Mouse (Mus musculus): Measurements from ENCODE around the gene Gad2. TPM values are rescaled to one million over a fixed set of nuclear protein-coding genes. Genes with fewer than 3 reads are reported as not detected.
A peak's percentile ranks its signal among the peaks of the same experiment; 100 is the strongest.
"Not testable (repeated sequence)": the region's sequence is repeated elsewhere in the genome, so short reads cannot be mapped to it uniquely, and the experiment has no call there.

Gene Gad2
- 0.03 and 0.06 TPM in 2 replicates for polyA plus RNA-seq (2015; fragmentation: Nextera tagmentation; extraction: Ambion mirVana)

DNA sequence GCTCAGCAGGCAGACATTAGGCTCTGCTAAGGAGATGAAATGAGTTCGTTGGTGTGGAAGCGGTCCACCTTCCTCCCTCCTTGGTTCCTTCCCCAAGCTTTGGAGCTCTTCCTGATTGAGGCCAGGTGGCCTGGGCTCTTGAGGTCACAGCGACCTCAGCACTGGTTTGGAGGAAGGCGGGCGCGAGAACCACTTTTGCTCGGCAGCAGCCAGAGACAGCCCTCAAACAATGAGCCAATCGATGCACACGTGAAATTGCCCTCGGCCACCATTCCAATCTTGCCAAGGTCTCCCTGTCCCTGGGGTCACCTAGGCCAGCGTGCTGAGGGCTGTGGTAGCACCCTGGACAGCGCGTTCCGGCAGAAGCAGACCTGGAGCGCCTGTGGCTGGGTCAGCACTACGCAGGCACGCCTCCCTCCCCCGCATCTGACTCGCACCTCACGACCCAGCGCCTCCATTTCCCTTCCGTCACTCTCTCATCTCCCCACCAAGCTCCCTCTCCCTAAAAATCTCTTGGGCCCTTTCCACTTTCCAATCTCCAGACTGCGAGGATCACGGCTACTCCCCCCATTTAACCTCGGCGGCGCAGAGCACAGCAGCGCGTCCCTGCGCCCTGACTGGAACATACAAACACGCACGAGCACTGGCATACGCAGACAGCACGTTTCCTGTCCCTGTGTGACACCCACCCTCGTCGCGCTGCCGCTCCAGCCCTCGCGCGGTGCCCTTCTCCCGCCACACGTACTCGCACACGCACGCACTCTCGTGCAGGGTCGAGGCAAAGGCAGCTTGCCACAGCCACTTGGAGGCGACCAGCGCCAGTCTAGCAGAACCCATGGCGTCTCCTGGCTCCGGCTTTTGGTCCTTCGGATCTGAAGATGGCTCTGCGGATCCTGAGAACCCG is at the start of gene Gad2:
Gene Gad2 (plus strand): TSS at position 378 of the 904 bp plus-strand sequence.
- H3K4me1 ChIP-seq (replicated peaks) = peaks cover 4% of the 10 kb centered on the region
- under 1% methylated on average over 55 of the region's 55 CpGs for WGBS (ENCODE audit: insufficient replicate concordance)
- peak within 1 kb of the TSS; percentile 43 for H3K4me2 ChIP-seq
- H3K9ac ChIP-seq = no peak within 1 kb of the TSS
- H3K27ac ChIP-seq = no peak within 1 kb of the TSS
- peaks cover 96% of the 10 kb centered on the region for H3K27me3 ChIP-seq
- H3K9me3 ChIP-seq (replicated peaks) = no peaks in the 10 kb centered on the region
- peak within 1 kb of the TSS; percentile 25 for H3K4me3 ChIP-seq (replicated peaks)
- ATAC-seq (ENCODE audit: low read depth) (peak; percentile 41; the same call in 1 of the 2 replicates), DNase-seq (no peak)
- H3K36me3 ChIP-seq = no peaks in the 10 kb centered on the region

DNA sequence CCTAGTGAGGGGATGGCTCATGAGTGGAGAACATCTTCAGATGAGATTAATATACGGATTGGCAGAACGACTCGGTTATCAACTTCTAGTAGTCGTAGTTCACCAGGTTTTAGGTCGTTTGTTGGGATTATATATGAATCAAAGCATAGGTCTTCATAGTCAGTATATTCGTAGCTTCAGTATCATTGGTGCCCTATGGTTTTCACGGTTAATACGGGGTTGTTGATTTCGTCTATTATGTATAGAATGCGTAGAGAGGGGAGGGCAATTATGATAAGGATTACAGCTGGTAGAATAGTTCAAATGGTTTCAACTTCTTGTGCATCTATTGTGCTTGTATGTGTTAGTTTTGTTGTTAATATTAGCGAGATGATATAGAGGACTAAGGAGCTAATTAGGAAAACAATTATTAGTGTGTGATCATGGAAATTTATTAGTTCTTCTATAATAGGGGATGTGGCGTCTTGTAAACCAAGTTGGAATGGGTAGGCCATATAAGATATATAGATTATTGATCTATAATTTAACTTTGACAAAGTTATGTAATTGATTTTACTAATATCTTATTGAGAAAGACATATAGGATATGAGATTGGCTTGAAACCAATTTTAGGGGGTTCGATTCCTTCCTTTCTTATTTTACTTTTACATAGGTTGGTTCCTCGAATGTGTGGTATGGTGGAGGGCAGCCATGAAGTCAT is 34.4 kb upstream of the Gad2 start:
- not testable (repeated sequence) for H3K9ac ChIP-seq; H3K27me3 ChIP-seq; H3K36me3 ChIP-seq; H3K27ac ChIP-seq; H3K4me3 ChIP-seq (replicated peaks); H3K4me2 ChIP-seq; H3K9me3 ChIP-seq (replicated peaks); DNase-seq; H3K4me1 ChIP-seq (replicated peaks)
- peak; percentile 74 for ATAC-seq (ENCODE audit: low read depth)
- WGBS (ENCODE audit: insufficient replicate concordance) = 71% methylated on average over 14 of the region's 14 CpGs

DNA sequence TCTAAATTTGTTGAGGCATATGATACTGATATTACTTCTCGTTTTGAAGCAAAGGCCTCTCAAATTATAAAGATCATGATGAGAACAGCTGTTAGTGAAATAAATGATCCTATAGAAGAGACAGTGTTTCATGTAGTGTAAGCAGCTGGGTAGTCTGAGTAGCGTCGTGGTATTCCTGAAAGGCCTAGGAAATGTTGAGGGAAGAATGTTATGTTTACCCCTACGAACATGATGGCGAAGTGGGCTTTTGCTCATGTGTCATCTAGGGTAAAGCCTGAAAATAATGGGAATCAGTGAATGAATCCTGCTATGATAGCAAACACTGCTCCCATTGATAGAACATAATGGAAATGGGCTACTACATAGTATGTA is 33.8 kb upstream of the Gad2 start:
- not testable (repeated sequence) for H3K27ac ChIP-seq; H3K9me3 ChIP-seq (replicated peaks); H3K27me3 ChIP-seq; H3K4me2 ChIP-seq; H3K4me1 ChIP-seq (replicated peaks); DNase-seq; H3K36me3 ChIP-seq; H3K9ac ChIP-seq; H3K4me3 ChIP-seq (replicated peaks)
- peak; percentile 40 for ATAC-seq (ENCODE audit: low read depth)
- WGBS (ENCODE audit: insufficient replicate concordance) = 69% methylated on average over 5 of the region's 5 CpGs

DNA sequence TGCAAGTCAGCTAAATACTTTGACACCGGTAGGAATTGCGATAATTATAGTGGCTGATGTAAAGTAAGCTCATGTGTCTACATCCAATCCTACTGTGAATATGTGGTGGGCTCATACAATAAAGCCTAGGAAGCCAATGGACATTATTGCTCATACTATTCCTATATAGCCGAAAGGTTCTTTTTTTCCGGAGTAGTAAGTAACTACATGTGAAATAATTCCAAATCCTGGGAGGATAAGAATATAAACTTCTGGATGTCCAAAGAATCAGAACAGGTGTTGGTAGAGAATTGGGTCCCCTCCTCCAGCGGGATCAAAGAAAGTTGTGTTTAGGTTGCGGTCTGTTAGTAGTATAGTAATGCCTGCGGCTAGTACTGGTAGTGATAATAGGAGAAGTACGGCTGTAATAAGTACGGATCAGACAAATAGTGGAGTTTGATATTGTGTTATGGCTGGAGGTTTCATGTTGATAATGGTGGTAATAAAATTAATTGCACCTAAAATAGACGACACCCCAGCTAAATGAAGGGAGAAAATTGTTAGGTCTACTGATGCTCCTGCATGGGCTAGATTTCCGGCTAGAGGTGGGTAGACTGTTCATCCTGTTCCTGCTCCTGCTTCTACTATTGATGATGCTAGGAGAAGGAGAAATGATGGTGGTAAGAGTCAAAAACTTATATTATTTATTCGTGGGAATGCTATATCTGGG is 33.2 kb upstream of the Gad2 start:
- ATAC-seq (ENCODE audit: low read depth) = peak; percentile 82
- 63% methylated on average over 12 of the region's 12 CpGs for WGBS (ENCODE audit: insufficient replicate concordance)
- not testable (repeated sequence) for H3K9ac ChIP-seq; H3K36me3 ChIP-seq; H3K4me1 ChIP-seq (replicated peaks); DNase-seq; H3K4me3 ChIP-seq (replicated peaks); H3K27me3 ChIP-seq; H3K27ac ChIP-seq; H3K4me2 ChIP-seq; H3K9me3 ChIP-seq (replicated peaks)

DNA sequence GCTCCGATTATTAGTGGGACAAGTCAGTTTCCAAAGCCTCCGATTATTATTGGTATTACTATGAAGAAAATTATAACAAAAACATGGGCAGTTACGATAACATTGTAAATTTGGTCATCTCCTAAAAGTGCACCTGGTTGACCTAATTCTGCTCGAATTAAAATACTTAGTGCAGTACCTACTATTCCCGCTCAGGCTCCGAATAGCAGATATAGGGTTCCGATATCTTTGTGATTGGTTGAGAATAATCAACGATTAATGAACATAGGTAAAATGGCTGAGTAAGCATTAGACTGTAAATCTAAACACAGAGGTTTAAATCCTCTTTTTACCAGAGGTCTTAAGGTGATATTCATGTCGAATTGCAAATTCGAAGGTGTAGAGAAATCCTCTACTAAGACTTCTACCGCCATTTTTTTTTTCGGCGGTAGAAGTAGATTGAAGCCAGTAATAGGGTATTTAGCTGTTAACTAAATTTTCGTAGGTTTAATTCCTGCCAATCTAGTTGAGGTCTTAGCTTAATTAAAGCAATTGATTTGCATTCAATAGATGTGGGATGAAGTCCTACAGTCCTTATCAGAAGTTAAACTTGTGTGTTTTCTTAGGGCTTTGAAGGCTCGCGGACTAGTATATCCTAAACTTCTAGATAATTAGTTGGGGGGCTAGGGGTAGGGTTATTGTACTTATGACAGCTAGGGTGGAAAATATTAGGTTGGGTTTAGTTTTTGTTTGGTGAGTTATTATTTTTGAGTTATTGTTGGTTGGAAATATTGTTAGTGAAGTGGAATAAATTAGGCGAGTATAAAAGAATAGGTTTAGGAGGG is 32.4 kb upstream of the Gad2 start:
- H3K4me1 ChIP-seq (replicated peaks); H3K36me3 ChIP-seq; DNase-seq; H3K27ac ChIP-seq; H3K9me3 ChIP-seq (replicated peaks); H3K4me3 ChIP-seq (replicated peaks); H3K4me2 ChIP-seq; H3K27me3 ChIP-seq; H3K9ac ChIP-seq: not testable (repeated sequence)
- 74% methylated on average over 16 of the region's 17 CpGs for WGBS (ENCODE audit: insufficient replicate concordance)
- ATAC-seq (ENCODE audit: low read depth) = peak; percentile 79

DNA sequence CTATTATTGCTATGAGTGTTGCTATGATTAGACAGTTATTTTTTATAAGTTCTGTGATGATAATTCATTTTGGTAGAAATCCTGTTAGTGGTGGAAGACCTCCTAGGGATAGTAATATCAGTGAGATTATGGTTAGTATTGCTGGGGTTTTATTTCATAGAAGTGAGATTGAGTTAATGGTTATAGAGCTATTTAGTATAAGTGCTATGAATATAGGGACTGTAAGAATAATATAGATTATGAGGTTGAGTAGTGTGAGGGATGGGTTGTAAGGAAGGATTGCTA is 31.9 kb upstream of the Gad2 start:
- Histone ChIP-seq H3K4me1 (replicated peaks) (no peaks in the 10 kb centered on the region), H3K9me3 (replicated peaks) (no peaks in the 10 kb centered on the region), H3K4me2 (no peak overlapping the region), H3K27me3 (no peaks in the 10 kb centered on the region), H3K4me3 (replicated peaks) (no peak overlapping the region), H3K9ac (no peak overlapping the region), H3K27ac (no peak overlapping the region), H3K36me3 (no peaks in the 10 kb centered on the region)
- ATAC-seq (ENCODE audit: low read depth) (no peak), DNase-seq (no peak)

DNA sequence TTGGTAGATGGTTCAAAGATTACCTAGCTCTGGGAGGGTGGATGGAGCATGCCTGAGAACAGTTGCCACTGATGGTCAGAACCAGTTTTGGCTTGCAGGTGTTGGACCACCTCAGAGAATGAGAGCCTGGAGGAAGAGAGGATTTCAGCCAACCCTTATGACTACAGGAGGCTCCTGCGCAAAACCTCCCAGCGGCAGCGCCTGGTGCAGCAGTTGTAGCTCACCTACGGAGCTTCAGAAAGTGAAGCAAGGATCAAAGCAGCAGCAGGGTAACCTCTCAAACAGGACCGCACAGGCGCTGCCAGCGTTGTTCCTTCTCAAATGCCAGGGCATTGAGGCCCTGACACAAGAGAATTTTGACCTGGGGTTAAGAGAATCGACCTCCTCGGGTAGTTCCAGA is 4.1 kb upstream of the Gad2 start:
- H3K36me3 ChIP-seq = no peaks in the 10 kb centered on the region
- H3K9ac ChIP-seq = no peak overlapping the region
- H3K4me2 ChIP-seq = no peak overlapping the region
- no peaks in the 10 kb centered on the region; the same call in 1 of the 2 replicates for H3K4me1 ChIP-seq (replicated peaks)
- no peak overlapping the region for H3K27ac ChIP-seq
- H3K9me3 ChIP-seq (replicated peaks) = no peaks in the 10 kb centered on the region
- ATAC-seq (ENCODE audit: low read depth) = no peak
- WGBS (ENCODE audit: insufficient replicate concordance) = 10% methylated on average over 9 of the region's 9 CpGs
- no peak overlapping the region for H3K4me3 ChIP-seq (replicated peaks)
- peaks cover 59% of the 10 kb centered on the region for H3K27me3 ChIP-seq
- no peak for DNase-seq

DNA sequence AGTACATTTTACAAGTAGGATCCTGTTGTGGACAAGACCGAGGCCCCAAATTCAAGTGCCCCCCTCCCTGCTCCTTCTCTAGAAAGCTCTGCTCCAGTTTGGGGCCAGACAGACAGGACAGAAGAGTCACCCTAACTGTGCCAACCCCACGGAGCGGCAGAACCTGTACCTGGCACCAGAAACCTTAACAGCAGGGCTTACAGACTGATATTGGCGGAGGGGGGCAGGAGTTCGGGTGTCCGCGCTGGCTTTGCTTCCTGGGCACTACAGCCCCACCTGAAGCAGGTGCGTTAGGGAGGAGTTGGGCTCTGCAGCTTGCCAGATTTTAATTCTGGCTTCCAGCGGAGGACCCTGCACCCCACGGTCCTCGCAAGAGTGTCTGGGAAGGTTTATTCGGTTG is 2.6 kb upstream of the Gad2 start:
- Histone ChIP-seq H3K4me2 (no peak overlapping the region), H3K9me3 (replicated peaks) (no peaks in the 10 kb centered on the region), H3K36me3 (no peaks in the 10 kb centered on the region), H3K4me3 (replicated peaks) (no peak overlapping the region), H3K4me1 (replicated peaks) (peaks cover 4% of the 10 kb centered on the region), H3K27me3 (peaks cover 73% of the 10 kb centered on the region), H3K9ac (no peak overlapping the region), H3K27ac (no peak overlapping the region)
- DNase-seq (no peak), ATAC-seq (ENCODE audit: low read depth) (no peak)
- WGBS (ENCODE audit: insufficient replicate concordance) = 6% methylated on average over 12 of the region's 12 CpGs

DNA sequence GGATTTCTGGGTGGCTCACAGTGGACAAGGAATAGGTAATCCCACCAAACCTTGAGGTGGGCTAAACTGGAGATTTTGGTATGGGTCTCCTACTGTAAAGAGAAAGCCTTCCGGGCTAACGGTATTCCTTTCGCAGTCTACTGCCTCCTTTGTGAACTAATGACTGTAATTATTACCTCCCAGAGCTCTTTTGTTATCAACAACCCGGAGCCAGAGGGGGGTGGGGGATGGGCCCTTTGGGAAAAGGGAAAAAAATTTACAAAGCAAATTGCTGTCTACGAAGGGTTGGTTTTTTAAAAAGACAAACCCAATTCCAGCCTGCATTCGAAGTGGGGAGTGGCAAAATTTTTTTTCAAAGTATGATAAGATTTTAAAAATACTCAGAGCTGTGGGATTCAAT is 2.0 kb upstream of the Gad2 start:
- Histone ChIP-seq H3K27me3 (peaks cover 79% of the 10 kb centered on the region), H3K4me2 (no peak overlapping the region), H3K9me3 (replicated peaks) (no peaks in the 10 kb centered on the region), H3K36me3 (no peaks in the 10 kb centered on the region), H3K9ac (no peak overlapping the region), H3K4me1 (replicated peaks) (peaks cover 4% of the 10 kb centered on the region), H3K27ac (no peak overlapping the region), H3K4me3 (replicated peaks) (no peak overlapping the region)
- no peak for DNase-seq
- WGBS (ENCODE audit: insufficient replicate concordance) = 5% methylated on average over 6 of the region's 6 CpGs
- ATAC-seq (ENCODE audit: low read depth) = no peak

DNA sequence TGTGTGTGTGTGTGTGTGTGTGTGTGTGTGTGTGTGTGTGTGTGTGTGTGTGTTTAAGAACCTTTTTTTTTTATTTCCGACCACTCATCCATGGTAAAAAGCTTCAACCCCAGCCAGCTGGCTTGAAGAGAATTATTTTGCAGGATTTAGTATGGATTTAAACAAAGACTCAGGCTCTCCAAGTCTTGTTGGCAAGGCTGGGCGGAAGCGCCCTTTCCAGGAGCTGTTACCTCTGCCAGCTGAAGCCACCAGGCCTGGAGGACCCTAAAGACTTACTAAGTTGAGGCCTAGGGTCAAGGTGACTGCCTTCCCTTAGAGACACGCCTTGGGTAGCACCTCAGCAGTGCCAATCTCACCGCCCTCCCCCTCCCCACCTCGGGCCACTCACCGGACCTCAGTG is 1.5 kb upstream of the Gad2 start:
- Histone ChIP-seq H3K9ac (no peak overlapping the region), H3K4me1 (replicated peaks) (peaks cover 4% of the 10 kb centered on the region), H3K4me3 (replicated peaks) (no peak overlapping the region), H3K27me3 (peaks cover 84% of the 10 kb centered on the region), H3K36me3 (no peaks in the 10 kb centered on the region), H3K27ac (no peak overlapping the region), H3K4me2 (no peak overlapping the region), H3K9me3 (replicated peaks) (no peaks in the 10 kb centered on the region)
- 14% methylated on average over 6 of the region's 7 CpGs for WGBS (ENCODE audit: insufficient replicate concordance)
- DNase-seq (no peak), ATAC-seq (ENCODE audit: low read depth) (no peak)

All from liver, embryonic 13.5 days (tissue).